Mouse (Mus musculus) forebrain, embryonic 11.5 days (tissue): Measurements from ENCODE around the gene Cnppd1. TPM values are rescaled to one million over a fixed set of nuclear protein-coding genes. Genes with fewer than 3 reads are reported as not detected.

Experiments used
- ATAC-seq: fragments of 200-750 bp; cut with Nextera tagmentation; replicated peaks from 2 replicates; pipeline ENCODE4 v1.8.0; 2017; ENCODE audit warnings: moderate TSS enrichment; ENCODE audit not compliant: low FRiP score
- DNase-seq: peaks from one replicate; pipeline ENCODE4 v3.0.0-alpha.2; 2017; ENCODE audit warnings: low spot score
- H3K27ac ChIP-seq: fragments of 300-500 bp; sonication (generic); 2 replicates; pipeline ENCODE4 v1.5.1; 2014; ENCODE audit warnings: low read depth, low read length
- H3K27me3 ChIP-seq: fragments of 300-500 bp; sonication (generic); 2 replicates; pipeline ENCODE4 v1.6.1; 2014; ENCODE audit warnings: mild to moderate bottlenecking, low read length, mixed read lengths; ENCODE audit not compliant: control insufficient read depth, insufficient read depth
- H3K36me3 ChIP-seq: fragments of 300-500 bp; sonication (generic); 2 replicates; pipeline ENCODE4 v1.6.1; 2014; ENCODE audit warnings: mild to moderate bottlenecking, low read length, moderate library complexity, mixed read lengths; ENCODE audit not compliant: control insufficient read depth, insufficient read depth
- H3K4me1 ChIP-seq: fragments of 300-500 bp; sonication (generic); replicated peaks from 2 replicates; pipeline ENCODE4 v1.6.1; 2014; ENCODE audit warnings: low read length, mixed read lengths; ENCODE audit not compliant: control insufficient read depth, insufficient read depth
- H3K4me2 ChIP-seq: fragments of 300-500 bp; sonication (generic); 2 replicates; pipeline ENCODE4 v1.6.1; 2014; ENCODE audit warnings: low read depth, mild to moderate bottlenecking, low read length, moderate library complexity, mixed read lengths; ENCODE audit not compliant: severe bottlenecking
- H3K4me3 ChIP-seq: fragments of 300-500 bp; sonication (generic); 2 replicates; pipeline ENCODE4 v1.5.1; 2014; ENCODE audit warnings: low read depth, low read length
- H3K9ac ChIP-seq: fragments of 300-500 bp; sonication (generic); 2 replicates; pipeline ENCODE4 v1.6.1; 2014; ENCODE audit warnings: low read length
- H3K9me3 ChIP-seq: fragments of 300-500 bp; sonication (generic); 2 replicates; pipeline ENCODE4 v1.6.1; 2016; ENCODE audit warnings: low read length, mixed read lengths; ENCODE audit not compliant: control insufficient read depth
- WGBS: fragments of 180-500 bp; shearing (Covaris S2); extraction: QIAGEN DNeasy Blood & Tissue Kit; methylation state at CpG from one replicate; pipeline ENCODE4 v1.1.7; 2014; 5-methylcytosine and 5-hydroxymethylcytosine counted together
- polyA plus RNA-seq: library from polyadenylated mRNA; unstranded; fragments of >200 nt; fragmentation: Nextera tagmentation; extraction: Ambion mirVana; gene quantifications from 2 replicates; pipeline ENCODE4 v1.2.1, GENCODE M21; 2014

Cnppd1 gene
- polyA plus RNA-seq, 1 experiment from 2014 or later = 49.1 TPM

DNA sequence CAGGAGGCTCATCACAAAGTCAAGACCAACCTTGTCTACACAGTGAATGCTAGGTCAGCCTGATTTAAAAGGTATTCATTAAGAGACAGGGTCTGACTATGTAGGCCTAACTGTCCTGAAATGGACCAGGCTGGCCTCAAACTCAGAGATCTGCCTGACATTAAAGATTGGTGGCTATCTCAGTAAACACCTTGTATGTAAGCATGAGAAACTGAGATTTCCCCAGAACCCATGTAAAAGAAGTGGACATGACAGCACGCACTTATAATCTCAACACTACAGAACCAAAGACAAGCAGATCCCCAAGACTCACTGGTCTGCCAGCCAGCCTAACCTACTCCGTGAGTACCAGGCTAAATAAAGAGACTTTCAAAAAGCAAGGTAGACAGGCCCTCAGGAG is 4.1 kb downstream of the Cnppd1 start:
- no peaks in the 10 kb centered on the region for H3K27me3 ChIP-seq
- DNase-seq (no peak), ATAC-seq (no peak)
- no peak overlapping the region for H3K4me3 ChIP-seq
- no peaks in the 10 kb centered on the region; the same call in 1 of the 2 replicates for H3K36me3 ChIP-seq
- no peak overlapping the region for H3K27ac ChIP-seq
- H3K4me1 ChIP-seq = 0 out of 2 replicates have a peak, but pooled peaks cover 4% of the 10 kb centered on the region
- no peak overlapping the region for H3K9ac ChIP-seq
- 96% methylated on average over 2 of the region's 2 CpGs for WGBS
- no peak overlapping the region for H3K4me2 ChIP-seq
- no peaks in the 10 kb centered on the region for H3K9me3 ChIP-seq

DNA sequence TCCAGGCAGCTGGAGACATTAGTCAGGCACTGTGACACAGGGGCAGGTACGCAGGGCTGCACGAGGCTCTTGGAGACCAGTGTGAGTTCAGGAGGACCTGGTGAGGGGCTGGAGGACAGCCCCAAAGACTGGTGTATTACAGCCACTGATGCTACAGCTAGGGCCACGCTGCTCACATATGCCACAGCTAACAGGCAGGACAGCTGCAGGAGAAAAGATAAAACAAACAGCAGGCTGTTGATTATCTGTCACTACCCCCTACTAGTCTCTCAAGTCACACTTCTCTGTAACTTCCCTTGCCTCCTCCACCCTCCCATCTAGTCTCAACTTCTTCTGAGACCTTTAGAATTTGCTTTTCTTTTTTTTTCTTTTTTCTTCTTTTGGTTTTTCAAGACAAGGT is 5.8 kb downstream of the Cnppd1 start:
- H3K4me1 ChIP-seq = 0 out of 2 replicates have a peak, but pooled peaks cover 4% of the 10 kb centered on the region

DNA sequence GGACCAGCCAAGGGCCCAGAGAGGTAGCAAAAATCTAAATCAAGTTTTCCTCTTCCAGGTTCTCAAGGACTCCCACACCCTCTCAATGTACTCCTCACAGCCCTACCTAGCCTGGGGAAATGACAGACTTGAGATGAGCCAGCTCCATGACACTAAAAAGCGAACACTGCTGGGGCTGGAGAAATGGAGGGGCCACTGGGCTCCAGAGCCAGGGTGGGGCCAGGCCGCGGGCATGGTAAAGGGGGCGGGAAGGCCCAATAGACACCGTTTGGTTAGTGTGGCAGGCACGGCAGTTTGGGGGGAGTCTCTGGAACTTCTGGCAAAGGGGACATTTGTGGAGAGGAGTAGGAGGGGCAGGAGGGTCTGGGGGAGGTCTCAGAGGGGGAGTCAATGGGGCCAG is 6.2 kb downstream of the Cnppd1 start:
- H3K4me2 ChIP-seq = no peak overlapping the region
- no peaks in the 10 kb centered on the region; the same call in 1 of the 2 replicates for H3K36me3 ChIP-seq
- DNase-seq (no peak), ATAC-seq (no peak)
- no peak overlapping the region for H3K9ac ChIP-seq
- 0 out of 2 replicates have a peak, but pooled peaks cover 3% of the 10 kb centered on the region for H3K4me1 ChIP-seq
- no peaks in the 10 kb centered on the region for H3K27me3 ChIP-seq
- H3K4me3 ChIP-seq = no peak overlapping the region
- no peak overlapping the region for H3K27ac ChIP-seq
- WGBS = 88% methylated on average over 6 of the region's 6 CpGs
- no peaks in the 10 kb centered on the region for H3K9me3 ChIP-seq

More for the DNA sequence above, 5.8 kb downstream of the Cnppd1 start:
- Histone ChIP-seq H3K9ac (no peak overlapping the region), H3K27me3 (no peaks in the 10 kb centered on the region), H3K27ac (no peak overlapping the region), H3K36me3 (no peaks in the 10 kb centered on the region; the same call in 1 of the 2 replicates), H3K4me3 (no peak overlapping the region), H3K4me2 (no peak overlapping the region), H3K9me3 (no peaks in the 10 kb centered on the region)
- WGBS = 78% methylated on average over 3 of the region's 3 CpGs
- DNase-seq (peak; percentile 43), ATAC-seq (no peak)

DNA sequence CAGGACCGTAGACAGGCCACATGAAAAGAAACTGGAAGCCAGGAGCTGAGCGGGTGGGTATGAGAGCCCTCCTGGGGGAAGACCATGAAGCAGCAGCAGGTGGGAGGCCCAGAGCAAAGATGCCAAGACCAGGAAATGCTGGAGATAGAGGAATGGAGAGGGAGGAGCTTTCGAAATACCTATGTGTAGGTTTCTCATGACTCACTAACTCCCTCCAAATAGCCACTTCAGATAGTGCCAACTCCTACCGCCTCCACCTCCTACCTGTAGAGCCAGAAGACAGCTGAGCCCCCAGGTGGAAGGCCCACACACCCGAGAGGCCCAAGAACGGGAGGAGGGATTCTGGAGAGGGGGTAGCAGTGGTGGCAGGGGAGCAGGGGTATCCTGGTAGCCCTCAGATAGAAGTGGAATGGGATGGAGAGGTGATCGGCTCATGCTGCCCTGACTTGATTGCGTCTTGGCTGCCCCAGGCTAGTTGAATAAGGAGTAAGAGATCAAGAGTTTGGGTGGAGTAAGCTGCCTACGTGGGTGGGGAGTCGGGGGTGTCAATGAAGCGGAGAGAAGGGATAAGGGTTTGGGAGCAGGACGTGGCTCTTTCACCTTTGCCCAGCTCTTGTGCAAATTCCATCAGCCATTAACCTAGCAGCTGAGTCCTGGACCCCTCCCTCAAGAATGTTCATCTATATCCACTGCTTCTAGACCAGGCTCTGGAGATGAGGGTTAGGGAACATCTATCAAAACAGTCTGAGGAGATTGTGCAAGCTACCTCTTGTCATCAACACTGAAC is 8.9 kb downstream of the Cnppd1 start, which contains the start of gene Slc23a3:
Gene Slc23a3 (minus strand): TSS at position 470 of the 787 bp plus-strand sequence.
- Histone ChIP-seq H3K9me3 (no peaks in the 10 kb centered on the region), H3K4me3 (no peak within 1 kb of the TSS), H3K4me1 (no peaks in the 10 kb centered on the region), H3K36me3 (no peaks in the 10 kb centered on the region; the same call in 1 of the 2 replicates), H3K27me3 (no peaks in the 10 kb centered on the region), H3K4me2 (no peak within 1 kb of the TSS), H3K27ac (no peak within 1 kb of the TSS), H3K9ac (no peak within 1 kb of the TSS)
- WGBS = 67% methylated on average over 12 of the region's 12 CpGs
- ATAC-seq = no peak
- no peak for DNase-seq

DNA sequence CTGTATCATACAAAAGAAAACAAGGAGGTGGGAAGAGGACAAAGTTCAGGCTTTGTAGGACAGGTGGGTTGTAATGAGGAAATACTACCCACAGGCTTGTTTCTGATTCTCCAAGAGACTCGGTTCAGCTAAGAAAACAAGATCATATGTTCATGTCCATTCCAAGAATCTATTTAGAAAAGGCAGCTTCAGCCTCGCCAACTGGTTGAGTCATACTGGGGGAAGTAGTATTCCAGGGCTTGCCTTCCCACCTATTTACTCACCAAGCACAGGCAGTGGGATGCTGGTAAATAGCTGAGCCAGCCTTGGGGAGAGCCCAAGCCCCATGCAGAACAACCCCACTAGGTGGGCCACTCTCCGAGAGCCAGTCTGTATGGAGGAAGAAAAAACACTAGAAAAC is 13.9 kb downstream of the Cnppd1 start:
- 74% methylated on average over 3 of the region's 3 CpGs for WGBS

DNA sequence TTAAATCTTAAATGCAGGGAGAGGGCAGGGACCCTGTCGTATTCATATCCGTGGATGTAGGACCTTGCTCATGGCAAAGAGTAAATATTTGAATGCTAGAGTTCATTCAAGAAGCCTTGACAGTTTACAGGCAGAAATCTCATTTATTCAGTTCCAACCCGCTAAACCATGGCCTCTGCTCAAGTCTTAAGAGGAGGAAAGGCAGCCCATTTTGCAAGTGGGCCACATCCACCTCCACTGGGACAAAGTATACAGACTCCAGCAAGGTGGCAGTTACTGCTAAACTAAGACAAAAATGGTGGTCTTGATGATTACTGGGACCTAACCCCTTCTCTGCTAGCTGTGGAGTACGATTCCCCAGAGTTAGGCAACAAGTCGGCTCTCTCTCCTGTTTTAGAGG is 17.1 kb downstream of the Cnppd1 start:
- no peaks in the 10 kb centered on the region for H3K4me1 ChIP-seq
- peak overlapping the region; percentile 59 for H3K4me2 ChIP-seq
- H3K27ac ChIP-seq = peak overlapping the region; percentile 91; the same call in 1 of the 2 replicates
- DNase-seq (no peak), ATAC-seq (no peak; the same call in 1 of the 2 replicates)
- no peaks in the 10 kb centered on the region for H3K36me3 ChIP-seq
- WGBS = 39% methylated on average over 5 of the region's 5 CpGs
- peak overlapping the region; percentile 72 for H3K9ac ChIP-seq
- no peaks in the 10 kb centered on the region for H3K9me3 ChIP-seq
- H3K27me3 ChIP-seq = no peaks in the 10 kb centered on the region
- peak overlapping the region; percentile 57 for H3K4me3 ChIP-seq

More for the DNA sequence above, 13.9 kb downstream of the Cnppd1 start:
- H3K9me3 ChIP-seq = no peaks in the 10 kb centered on the region
- no peak overlapping the region for H3K9ac ChIP-seq
- no peak overlapping the region for H3K4me2 ChIP-seq
- H3K27me3 ChIP-seq = no peaks in the 10 kb centered on the region
- no peaks in the 10 kb centered on the region for H3K36me3 ChIP-seq
- no peak overlapping the region for H3K4me3 ChIP-seq
- no peaks in the 10 kb centered on the region for H3K4me1 ChIP-seq
- no peak for ATAC-seq
- no peak overlapping the region for H3K27ac ChIP-seq
- DNase-seq = no peak

DNA sequence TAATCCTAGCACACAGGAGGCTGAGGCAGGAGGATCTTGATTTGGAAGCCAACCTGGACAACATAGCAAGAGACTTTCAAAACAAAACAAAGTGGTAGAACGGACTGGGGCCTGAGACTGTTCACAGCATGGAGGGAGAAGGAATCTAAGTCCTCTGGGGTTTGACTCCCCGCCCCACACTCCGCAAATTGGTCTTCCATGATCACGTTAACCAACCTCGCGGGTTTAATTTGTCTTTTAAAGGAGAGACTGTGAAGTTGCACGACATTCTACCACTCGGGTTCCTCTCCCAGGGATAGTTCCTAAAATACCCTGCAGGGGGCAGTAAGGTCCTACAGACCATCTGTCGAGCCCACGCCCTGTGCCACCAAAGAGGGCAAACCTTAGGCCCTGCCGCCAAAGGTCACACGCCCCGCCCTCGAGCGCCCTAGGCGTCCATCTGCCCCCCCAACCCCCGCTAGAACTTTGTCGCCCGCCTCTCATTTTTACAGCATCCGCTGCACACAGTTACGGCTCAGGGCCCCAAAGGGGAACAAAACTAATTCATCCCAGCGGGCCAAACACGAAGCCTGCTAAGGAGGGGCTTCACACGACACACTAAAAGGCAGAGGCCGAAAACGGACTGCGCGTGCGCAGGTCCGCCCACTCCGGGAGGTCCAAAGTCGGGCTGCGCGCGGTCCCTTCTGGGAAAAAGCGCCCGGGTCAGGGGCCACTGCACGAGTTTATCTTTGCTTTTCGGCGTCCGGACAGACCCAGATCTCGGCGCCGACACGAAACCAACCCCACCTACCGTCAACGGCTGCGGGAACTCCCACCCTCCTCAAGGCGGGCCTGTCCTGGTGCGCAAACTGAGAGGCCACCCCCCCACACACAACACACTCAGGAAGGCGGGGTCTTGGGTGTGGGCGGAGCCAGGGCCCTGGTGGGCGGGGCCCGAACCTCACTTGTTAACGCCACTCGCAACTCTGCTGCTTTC is 17.9 kb downstream of the Cnppd1 start, which contains the start of gene Nhej1:
Gene Nhej1 (minus strand): TSS at position 855 of the 976 bp plus-strand sequence.
- Histone ChIP-seq H3K27ac (peak within 1 kb of the TSS; percentile 91), H3K4me1 (no peaks in the 10 kb centered on the region), H3K4me3 (peak within 1 kb of the TSS; percentile 57), H3K9me3 (no peaks in the 10 kb centered on the region), H3K9ac (peak within 1 kb of the TSS; percentile 72), H3K36me3 (no peaks in the 10 kb centered on the region), H3K4me2 (peak within 1 kb of the TSS; percentile 59), H3K27me3 (no peaks in the 10 kb centered on the region)
- ATAC-seq (peak; percentile 95), DNase-seq (peak; percentile 97)
- under 1% methylated on average over 56 of the region's 56 CpGs for WGBS

DNA sequence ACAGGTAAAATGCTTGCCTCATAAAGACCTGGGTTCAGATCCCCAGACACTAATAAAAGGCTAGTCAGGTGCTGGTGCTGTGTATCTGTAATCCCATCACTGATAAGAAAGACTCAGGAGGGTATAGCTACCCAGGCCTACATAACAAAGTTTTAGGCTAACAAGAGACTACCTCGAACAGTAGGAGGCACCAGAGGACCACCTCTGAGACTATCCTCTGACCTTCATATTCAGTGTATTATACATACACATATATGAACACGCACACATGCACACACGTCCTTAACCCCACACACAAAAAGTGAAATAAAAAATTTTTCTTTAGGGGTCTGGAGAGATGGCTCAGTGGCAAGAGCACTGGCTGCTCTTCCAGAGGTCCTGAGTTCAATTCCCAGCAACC is 20.3 kb downstream of the Cnppd1 start:
- WGBS = 80% methylated on average over 3 of the region's 3 CpGs
- Histone ChIP-seq H3K9me3 (no peaks in the 10 kb centered on the region), H3K9ac (no peak overlapping the region), H3K27ac (no peak overlapping the region), H3K4me3 (no peak overlapping the region), H3K27me3 (no peaks in the 10 kb centered on the region), H3K4me1 (no peaks in the 10 kb centered on the region), H3K4me2 (no peak overlapping the region), H3K36me3 (no peaks in the 10 kb centered on the region)
- ATAC-seq (no peak), DNase-seq (no peak)
